Mouse (Mus musculus) heart, adult 2 months (tissue): ENCODE measurements around the gene H2afz. TPM values are rescaled to one million over a fixed set of nuclear protein-coding genes. Genes with fewer than 3 reads are reported as not detected.

ENCODE experiments used
- DNase-seq, 2 experiments: peaks; one replicate each; pipeline ENCODE4 v3.0.0; 2021
- H3K27ac ChIP-seq: fragments of 200-600 bp; 2 replicates; pipeline ENCODE4 v1.8.1; 2022
- H3K27me3 ChIP-seq: fragments of 200-500 bp; 2 replicates; pipeline ENCODE4 v1.6.1; 2012; ENCODE audit warnings: mild to moderate bottlenecking, low read length, inconsistent platforms, mixed read lengths; ENCODE audit not compliant: control insufficient read depth, insufficient read depth
- H3K36me3 ChIP-seq: fragments of 200-500 bp; 2 replicates; pipeline ENCODE4 v1.6.1; 2012; ENCODE audit warnings: low read length, inconsistent platforms; ENCODE audit not compliant: control insufficient read depth, insufficient read depth
- H3K4me1 ChIP-seq: fragments of 200-500 bp; 2 replicates; pipeline ENCODE4 v1.6.1; 2011; ENCODE audit warnings: low read length; ENCODE audit not compliant: control insufficient read depth, insufficient read depth
- H3K4me3 ChIP-seq: fragments of 200-600 bp; 2 replicates; pipeline ENCODE4 v1.8.1; 2022
- H3K79me2 ChIP-seq: fragments of 200-500 bp; replicated peaks from 2 replicates; pipeline ENCODE4 v1.6.1; 2012; ENCODE audit warnings: mild to moderate bottlenecking, inconsistent platforms, low read length, moderate library complexity, mixed read lengths; ENCODE audit not compliant: control insufficient read depth, insufficient read depth
- H3K9ac ChIP-seq: fragments of 200-500 bp; 2 replicates; pipeline ENCODE4 v1.6.1; 2012; ENCODE audit warnings: low read depth, mild to moderate bottlenecking, control low read depth, inconsistent platforms, low read length, mixed read lengths
- CTCF ChIP-seq: fragments of 200-600 bp; IDR thresholded peaks from 2 replicates; pipeline ENCODE4 v1.8.1; 2022; ENCODE audit warnings: antibody characterized with exemption, mild to moderate bottlenecking, moderate library complexity
- EP300 ChIP-seq: fragments of 200-500 bp; IDR thresholded peaks from 2 replicates; pipeline ENCODE4 v1.6.1; 2011; ENCODE audit warnings: low read depth, low read length, control low read depth; ENCODE audit not compliant: insufficient read depth
- POLR2A ChIP-seq: fragments of 200-500 bp; IDR thresholded peaks from 2 replicates; pipeline ENCODE4 v1.6.1; 2011; ENCODE audit warnings: mild to moderate bottlenecking, low read depth, low read length, control low read depth; ENCODE audit not compliant: insufficient read depth
- WGBS: fragments of 180-500 bp; shearing (Covaris S2); methylation state at CpG from one replicate; pipeline ENCODE4 v1.1.7; 2018; 5-methylcytosine and 5-hydroxymethylcytosine counted together
- intact Hi-C: fragments of 180-260 bp; cut with DNase I; formaldehyde crosslinking; loops from one replicate; pipeline ENCODE4 v1.15.1; 2025
- polyA plus RNA-seq: library from polyadenylated mRNA; depleted of rRNA; stranded (reverse); fragments of >200 nt; gene quantifications from 2 replicates; pipeline ENCODE4 v1.2.3, GENCODE M21; 2012
- total RNA-seq, 2 experiments: library from RNA; stranded (reverse); gene quantifications; 2 replicates each; pipeline ENCODE4 v1.2.3; 2021

Gene H2afz
- total and polyA plus RNA-seq, 3 experiments: 53.7 to 103 (median 53.9) TPM

DNA sequence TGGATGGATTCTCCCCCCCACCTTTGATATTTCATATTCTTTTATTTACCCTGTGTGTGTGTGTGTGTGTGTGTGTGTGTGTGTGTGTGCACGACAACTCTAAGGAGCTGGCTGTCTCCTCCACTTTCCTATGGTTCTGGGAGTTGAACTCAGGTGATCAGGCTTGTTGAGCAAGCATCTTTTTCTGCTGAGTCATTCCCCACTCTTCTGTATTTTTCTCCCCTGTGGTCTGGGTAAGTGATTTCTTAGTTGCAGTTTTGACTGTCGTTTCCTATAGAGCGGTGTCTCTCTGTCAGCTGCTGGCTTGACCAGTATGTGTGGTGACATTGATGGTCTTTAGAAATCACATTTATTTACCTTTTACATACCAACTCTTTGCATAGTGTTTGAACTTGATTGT, 15.0 kb downstream of the H2afz start:
- H3K4me3 ChIP-seq: no peak overlapping the region
- 69% methylated on average over 3 of the region's 3 CpGs for WGBS
- no peak for TF ChIP-seq POLR2A
- TF ChIP-seq CTCF: no peak
- TF ChIP-seq EP300: no peak
- no peaks in the 10 kb centered on the region for H3K4me1 ChIP-seq
- no peaks in the 10 kb centered on the region; the same call in 1 of the 2 replicates for H3K79me2 ChIP-seq
- H3K9ac ChIP-seq: no peak overlapping the region
- H3K27ac ChIP-seq: no peak overlapping the region
- no peaks in the 10 kb centered on the region for H3K27me3 ChIP-seq
- intact Hi-C loops: no loop called here
- H3K36me3 ChIP-seq: no peaks in the 10 kb centered on the region
- no peak for DNase-seq

DNA sequence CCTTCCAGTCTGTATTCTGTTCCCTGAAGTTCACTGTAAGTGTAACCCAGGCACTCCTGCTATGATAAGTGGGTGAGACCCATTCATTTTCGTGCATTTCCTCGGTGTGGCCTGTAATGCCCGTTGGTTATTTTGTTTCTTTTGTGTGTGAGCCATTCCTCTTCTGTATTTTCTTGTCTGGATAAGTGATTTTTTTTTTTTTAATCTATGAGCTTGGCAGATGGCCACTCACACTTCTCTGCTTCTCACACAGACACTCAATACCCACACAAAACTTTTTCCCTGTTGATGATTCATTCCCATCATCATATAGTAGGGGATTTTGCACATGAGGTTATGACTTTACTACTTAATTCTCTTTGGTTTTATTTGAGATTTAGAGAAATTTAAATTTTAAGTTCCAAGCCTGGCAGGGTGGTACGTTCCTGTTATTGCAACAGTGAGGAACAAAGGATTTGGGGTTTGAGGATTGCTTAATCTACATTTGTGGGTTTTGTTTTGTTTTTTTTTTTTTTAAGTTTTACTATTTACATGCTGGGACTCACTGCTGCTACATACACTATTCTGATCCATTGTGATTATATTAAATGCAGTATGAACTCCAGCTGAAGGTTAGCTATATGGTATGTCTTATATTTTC, 15.9 kb downstream of the H2afz start:
- WGBS: 43% methylated on average over 4 of the region's 4 CpGs
- no peaks in the 10 kb centered on the region for H3K27me3 ChIP-seq
- no peaks in the 10 kb centered on the region for H3K36me3 ChIP-seq
- DNase-seq: no peak
- H3K9ac ChIP-seq: no peak overlapping the region
- no peaks in the 10 kb centered on the region; the same call in 1 of the 2 replicates for H3K79me2 ChIP-seq
- no peak overlapping the region for H3K4me3 ChIP-seq
- no peak overlapping the region for H3K27ac ChIP-seq
- intact Hi-C loops: no loop called here
- no peaks in the 10 kb centered on the region for H3K4me1 ChIP-seq
- TF ChIP-seq CTCF (no peak), POLR2A (no peak), EP300 (no peak)

- intact Hi-C loops: no loop called here
These were observed 16.8 kb downstream of the H2afz start for GRCm38 (mm10) chr3:137881093-137881492.

DNA sequence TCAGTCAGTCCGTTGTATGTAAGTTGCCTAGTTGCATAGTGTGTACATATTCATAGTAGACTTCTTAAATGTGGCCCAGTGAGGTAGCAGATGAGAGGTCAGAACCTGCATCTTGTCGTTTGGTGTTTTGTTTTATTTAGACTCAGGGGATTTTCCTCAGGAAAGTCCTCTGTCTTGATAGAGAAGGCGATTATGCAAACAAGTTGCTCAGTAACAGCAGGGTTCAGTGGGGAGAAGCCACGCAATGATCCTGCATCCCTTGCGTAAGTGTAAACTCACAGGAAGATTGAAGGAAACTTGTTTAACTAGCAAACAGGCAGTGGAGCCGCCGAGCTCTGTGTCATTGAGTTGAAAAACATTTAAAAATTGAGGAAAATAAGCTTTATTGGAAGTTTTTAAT, 23.7 kb downstream of the H2afz start:
- intact Hi-C loops: no loop called here
- WGBS: 82% methylated on average over 7 of the region's 7 CpGs
- no peak for TF ChIP-seq POLR2A
- Histone ChIP-seq H3K9ac (no peak overlapping the region), H3K79me2 (no peaks in the 10 kb centered on the region; the same call in 1 of the 2 replicates), H3K36me3 (no peaks in the 10 kb centered on the region), H3K4me1 (no peaks in the 10 kb centered on the region), H3K4me3 (no peak overlapping the region), H3K27ac (no peak overlapping the region), H3K27me3 (no peaks in the 10 kb centered on the region)
- DNase-seq: no peak

More at GRCm38 (mm10) chr3:137881093-137881492, 16.8 kb downstream of the H2afz start:
- H3K4me1 ChIP-seq: no peaks in the 10 kb centered on the region
- H3K4me3 ChIP-seq: no peak overlapping the region
- 96% methylated on average over 5 of the region's 5 CpGs for WGBS
- no peak for DNase-seq
- H3K79me2 ChIP-seq: no peaks in the 10 kb centered on the region; the same call in 1 of the 2 replicates
- H3K36me3 ChIP-seq: no peaks in the 10 kb centered on the region
- H3K9ac ChIP-seq: no peak overlapping the region
- TF ChIP-seq CTCF: no peak
- no peak for TF ChIP-seq EP300
- TF ChIP-seq POLR2A: no peak
- no peaks in the 10 kb centered on the region for H3K27me3 ChIP-seq
- no peak overlapping the region for H3K27ac ChIP-seq

GRCm38 (mm10) chr3:137891089-137891488, 26.8 kb downstream of the H2afz start:
- Histone ChIP-seq H3K27ac (no peak overlapping the region), H3K36me3 (no peaks in the 10 kb centered on the region), H3K4me1 (no peaks in the 10 kb centered on the region), H3K79me2 (no peaks in the 10 kb centered on the region; the same call in 1 of the 2 replicates), H3K9ac (no peak overlapping the region), H3K4me3 (no peak overlapping the region), H3K27me3 (no peaks in the 10 kb centered on the region)
- no peak for DNase-seq
- intact Hi-C loops: no loop called here
- TF ChIP-seq CTCF (no peak), EP300 (no peak), POLR2A (no peak)
- 76% methylated on average over 3 of the region's 3 CpGs for WGBS

DNA sequence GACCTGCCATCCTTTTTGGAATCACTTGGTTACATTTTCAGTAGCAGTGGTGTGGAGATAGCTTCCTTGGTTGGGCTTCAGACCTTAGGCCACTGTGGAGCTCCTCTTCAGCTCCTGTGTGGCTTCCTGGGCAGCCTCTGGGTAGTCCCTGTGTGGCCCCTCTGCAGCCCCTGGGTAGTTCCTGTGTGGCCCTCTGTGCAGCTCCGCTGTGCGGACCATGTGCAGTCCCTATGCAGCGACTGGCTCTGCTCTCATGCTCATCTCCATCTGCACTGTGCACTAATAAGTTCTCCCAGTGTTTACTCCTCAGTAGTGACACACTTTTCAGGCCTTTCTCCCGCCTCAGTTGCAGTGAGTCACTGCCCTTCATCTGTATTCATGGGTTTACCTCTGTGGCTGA, 27.8 kb downstream of the H2afz start:
- TF ChIP-seq CTCF (no peak), POLR2A (no peak), EP300 (no peak)
- no peak overlapping the region for H3K27ac ChIP-seq
- H3K79me2 ChIP-seq: no peaks in the 10 kb centered on the region; the same call in 1 of the 2 replicates
- no peaks in the 10 kb centered on the region for H3K27me3 ChIP-seq
- no peaks in the 10 kb centered on the region for H3K36me3 ChIP-seq
- DNase-seq: no peak
- H3K4me1 ChIP-seq: no peaks in the 10 kb centered on the region
- intact Hi-C loops: no loop called here
- no peak overlapping the region for H3K4me3 ChIP-seq
- H3K9ac ChIP-seq: no peak overlapping the region
- WGBS: 97% methylated on average over 4 of the region's 4 CpGs
